Mouse (Mus musculus) yolk sac, embryonic 10.5 days (tissue): ENCODE measurements around the gene Mief1.

ENCODE experiments used
- DNase-seq: peaks from one replicate; pipeline ENCODE4 v3.0.0-alpha.2; 2017; ENCODE audit warnings: low spot score

The Mief1 gene

DNA sequence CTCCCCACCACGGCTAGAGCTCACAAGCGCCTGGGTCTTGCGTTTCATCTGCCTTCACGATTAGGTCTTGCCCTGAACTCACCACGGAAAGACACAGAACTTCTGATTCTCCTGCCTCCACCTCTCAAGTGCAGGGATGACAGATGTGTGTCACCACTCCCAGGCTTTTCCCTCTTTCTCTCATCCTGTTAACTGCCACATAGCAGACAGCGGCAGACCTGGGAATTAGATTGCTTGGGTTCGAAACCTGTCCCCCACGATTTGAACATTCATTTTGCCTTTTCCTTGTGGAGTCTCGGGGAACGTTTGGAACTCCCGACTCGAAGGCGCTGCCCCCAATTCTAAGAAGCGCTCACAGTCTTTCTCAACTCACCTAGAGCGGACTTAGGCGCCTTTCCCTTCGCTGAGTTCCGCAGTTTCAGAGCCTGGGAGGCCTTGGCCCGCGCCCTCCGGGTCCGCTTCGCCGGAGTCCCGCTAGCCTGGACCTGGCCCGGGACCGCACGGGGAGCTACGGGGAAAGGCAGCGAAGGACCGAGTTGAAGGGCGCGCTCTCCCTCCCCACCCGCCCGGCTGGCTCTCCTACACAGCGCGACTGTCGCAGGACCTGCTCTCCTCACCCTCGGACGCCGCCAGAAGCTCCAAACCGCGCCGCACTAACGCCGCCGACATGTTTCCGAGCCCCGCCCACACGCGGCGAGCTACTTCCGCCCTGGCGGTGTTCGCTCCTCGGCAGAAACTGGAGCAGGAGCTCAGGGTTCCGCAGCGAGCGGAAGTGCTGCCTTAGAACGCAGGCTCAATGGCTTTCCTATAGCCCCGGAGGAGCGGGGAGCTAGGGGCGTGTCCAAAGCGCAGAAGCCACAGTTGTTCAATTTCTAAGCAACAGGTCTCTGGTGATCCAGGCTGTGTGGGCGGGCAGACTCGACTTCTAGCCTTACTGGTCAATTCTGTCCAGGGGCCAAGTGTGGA, 30.1 kb downstream of the Mief1 start, which contains the start of gene Rps19bp1:
Gene Rps19bp1 (minus strand): TSS at position 706 of the 966 bp plus-strand sequence.
- DNase-seq, result peak; percentile 93

DNA sequence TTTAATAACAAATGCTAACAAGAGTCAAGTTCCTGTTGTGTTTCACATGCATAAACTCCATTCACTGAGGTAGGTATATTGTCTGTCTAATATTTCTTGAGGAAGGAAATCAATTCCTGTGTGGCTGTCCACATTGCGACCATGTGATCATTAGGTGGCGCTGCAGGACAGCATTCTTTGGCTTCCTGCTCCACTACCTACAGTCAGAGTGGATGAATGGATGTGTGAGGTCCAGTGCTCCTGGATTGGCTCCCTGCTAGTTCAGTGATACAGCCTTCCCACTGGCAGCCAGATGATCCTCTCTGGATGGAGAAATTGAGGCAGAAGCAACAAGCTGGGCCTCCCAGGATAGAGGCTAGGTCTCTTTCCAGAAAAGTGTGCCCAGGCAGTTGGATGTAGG, 32.5 kb downstream of the Mief1 start:
- peak; percentile 55 for DNase-seq

DNA sequence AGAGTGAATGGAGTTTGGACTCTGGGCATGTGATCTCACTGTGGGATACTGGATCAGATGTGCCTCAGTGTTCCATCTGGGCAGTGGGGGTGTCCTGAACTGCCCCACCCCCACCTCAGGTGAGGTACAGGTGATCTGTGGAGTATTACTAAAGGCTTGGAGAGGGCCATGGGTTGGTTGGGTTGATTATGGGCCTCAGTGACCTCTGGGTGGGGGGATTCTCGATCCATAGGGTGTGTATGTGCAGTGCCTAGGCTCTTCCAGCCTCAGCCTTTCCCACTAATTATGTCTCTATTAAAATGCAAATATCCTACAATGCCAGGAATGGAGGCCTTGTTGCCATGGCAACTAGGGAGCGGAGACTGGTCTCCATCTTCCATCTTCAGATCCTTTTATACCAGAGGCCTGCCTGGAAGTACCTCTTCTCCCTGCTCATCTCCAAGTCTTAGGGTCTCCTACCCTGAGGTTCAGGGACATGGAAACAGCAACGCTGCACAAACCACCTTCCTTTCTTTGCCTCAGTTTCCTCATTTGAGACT, 38.1 kb downstream of the Mief1 start:
- DNase-seq, result no peak

DNA sequence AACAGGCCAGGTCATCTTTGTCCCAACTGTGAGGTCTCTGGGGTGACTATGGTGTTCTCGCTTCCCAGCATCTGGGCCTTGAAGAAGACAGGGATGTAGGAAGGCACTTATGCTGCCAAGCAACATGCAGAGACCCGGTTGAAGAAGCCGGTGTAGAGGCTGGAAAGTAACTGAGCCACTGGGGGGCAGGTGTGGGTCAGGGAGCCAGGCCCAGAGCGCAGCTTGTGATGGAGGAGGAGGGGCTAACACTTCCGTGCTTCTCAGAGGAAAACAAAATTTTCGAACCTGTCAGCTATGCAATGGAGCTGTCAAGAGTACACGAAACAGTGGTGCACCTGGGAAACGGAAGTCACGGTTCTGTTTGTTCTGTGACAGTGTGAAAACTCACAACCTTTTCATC, 43.3 kb downstream of the Mief1 start:
- DNase-seq, result no peak

DNA sequence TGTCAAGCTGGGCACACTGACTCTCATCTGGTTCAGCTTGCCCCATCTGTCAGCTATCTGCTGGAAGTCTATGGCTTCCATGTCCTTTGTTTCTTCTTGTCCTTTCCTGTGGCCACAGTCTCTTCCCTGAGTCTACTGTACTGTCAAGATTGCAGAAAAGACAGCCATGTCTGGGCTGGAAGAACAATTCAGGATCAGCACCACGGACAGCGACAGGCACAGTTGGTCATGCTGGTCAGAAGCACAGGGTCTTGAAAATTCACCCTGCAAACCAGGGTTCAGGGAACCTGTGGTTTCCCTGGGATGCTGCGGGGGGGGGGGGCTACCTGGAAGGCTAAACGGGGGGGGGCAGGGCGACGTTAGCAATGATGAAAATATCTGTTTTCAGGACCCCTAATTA, 43.8 kb downstream of the Mief1 start:
- peak; percentile 44 for DNase-seq

DNA sequence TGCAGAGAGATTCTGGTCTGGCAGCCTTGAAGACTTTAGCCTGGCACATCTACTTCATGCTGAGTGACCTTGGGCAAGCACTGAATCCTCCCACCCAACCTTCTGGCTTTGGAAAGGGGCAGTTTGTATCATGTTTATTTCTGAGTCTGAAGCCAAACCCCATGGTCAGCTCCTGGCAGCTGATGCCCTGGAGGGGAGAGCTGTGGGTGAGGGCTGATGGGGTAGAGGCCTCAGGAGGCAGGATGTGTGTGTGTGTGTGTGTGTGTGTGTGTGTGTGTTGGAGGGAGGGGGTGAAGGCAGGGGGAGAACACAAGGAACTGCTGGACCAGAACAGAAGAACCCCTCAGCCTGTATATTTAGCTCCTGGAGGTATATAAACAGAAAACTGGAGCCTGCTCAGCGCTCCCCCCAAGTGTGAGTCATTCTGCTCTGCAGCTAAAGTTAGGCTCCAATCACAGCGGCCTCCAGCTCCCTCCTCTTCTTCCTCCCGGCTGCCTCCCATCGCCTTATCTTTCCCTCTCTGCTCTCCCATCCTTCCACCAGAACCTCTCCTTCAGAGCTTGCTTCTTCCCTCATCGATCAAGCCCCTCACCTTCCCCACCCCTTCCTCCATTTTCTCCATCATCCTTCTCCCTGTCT, 44.4 kb downstream of the Mief1 start:
- no peak for DNase-seq

DNA sequence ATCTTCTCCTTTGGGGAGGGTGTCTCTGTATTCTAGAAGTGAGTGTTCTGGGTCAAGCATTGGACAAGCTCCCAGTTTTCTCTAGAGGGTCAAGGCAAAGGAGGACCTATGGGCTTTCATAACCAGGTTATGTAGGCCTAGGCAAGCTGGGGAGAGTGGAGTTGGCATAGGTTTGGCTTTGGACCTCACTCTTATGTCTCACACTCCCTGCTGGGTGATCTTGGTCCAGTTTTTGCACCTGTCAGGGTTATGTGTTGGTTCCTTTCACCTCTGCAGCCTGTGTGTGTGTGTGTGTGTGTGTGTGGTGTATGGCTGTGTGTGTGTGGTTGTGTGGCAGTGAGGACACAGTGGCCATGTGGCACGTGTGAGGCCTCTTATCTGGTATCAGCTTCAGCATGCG, 45.2 kb downstream of the Mief1 start:
- no peak for DNase-seq

DNA sequence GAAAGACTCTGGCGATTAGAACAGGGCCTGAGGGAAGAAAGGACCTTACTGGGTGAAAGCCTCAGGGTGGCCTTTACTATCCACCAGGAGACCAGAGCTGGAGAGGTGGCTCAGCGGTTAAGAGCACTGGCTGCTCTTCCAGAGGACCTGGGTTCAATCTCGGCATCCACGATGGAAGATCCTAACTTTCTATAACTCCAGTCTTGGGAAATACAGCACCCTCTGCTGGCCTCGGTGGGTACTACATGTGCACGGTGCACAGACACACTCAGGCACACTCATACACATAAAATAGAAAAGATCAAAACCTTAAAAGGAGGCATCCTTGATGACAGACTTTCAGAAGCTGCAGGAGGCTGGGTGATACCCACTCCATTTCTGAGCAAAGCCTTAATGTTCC, 46.8 kb downstream of the Mief1 start:
- no peak for DNase-seq

DNA sequence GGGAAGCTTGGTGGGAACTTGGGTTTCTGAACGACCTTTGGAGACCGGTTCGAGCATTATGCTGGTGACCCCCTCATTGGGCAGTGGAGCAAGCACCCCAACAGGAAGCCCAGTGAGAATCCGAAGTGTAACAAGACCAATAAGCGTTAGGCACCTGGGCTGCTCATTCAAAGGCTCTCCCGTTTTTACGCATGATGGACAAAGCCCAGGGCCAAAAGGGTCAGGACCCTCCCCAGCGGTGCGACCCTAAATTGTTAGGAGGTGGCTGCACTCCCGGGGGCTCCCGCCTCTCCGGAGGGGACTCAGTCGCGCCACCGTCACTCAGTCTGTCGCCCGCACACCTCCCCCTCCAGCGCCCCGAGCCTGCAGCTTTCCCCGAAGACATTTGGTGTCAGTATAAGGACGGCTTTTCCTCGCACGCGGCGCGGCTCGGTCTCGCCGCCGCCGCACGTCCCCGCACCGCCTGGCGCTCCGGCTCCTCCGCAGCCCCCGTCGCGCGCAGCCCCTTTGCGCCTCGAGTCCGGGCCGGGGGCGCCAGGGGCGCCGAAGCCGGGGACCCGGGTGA, 53.1 kb downstream of the Mief1 start, which contains the start of gene Cacna1i:
Gene Cacna1i (plus strand): TSS at position 388 of the 565 bp plus-strand sequence.
- DNase-seq, result no peak

DNA sequence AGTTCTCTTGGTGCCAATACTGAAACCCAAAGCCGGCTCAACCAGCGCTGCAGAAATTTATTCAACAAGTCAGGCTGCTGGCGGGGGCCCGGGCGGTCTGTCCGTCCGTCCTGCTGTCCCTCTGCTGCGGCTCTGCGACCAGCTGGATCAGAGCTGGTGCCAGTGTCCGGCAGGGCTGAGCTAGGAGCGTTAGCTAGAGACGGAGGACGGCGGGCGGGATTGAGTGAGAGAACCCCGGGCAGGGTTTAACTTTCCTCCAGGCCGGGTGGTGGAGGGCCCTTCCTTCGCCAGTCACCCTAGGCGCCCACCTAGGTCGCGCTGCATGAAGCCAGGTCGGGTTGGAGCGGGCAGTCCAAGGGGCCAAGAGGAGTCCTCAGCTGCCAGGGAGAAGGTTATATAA, 54.2 kb downstream of the Mief1 start:
- no peak for DNase-seq

DNA sequence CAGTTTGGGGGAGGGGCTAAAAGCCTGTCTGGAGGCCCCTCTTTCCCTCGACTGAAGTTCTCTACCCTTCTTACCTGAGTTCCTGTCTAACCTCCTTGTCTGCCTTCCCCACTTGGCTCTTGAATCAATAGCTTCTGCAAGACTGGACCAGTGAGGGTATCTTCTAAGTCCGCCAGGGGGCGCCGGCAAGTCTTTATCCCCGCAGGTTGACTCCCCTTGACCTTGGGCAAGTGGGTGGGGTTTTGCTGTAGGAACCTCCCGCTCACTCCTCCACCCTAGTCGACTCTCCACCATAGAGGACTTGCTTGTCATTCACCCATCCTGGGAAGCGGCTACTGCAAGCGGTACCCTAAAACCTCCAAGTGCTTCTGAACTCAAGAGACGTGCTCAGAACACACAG, 55.6 kb downstream of the Mief1 start:
- DNase-seq, result peak; percentile 60

DNA sequence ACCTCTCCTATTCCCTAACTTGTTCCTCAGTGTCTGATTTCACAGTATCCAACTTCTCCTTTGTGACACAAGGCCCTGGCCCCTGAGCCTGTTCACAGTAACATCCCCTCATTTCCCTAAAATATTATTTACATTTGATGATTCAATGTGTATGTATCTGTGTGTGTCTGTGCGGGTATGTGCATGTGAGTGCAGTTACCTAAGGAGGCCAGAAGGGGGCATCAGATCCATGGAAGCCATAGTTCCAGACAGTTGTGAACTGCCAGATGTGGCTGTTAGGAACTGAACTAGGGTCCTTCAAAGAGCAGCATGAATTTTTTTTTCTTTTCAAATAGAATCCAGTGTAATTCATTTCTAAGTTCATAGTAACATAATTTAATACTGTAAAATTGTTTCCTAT, 63.3 kb downstream of the Mief1 start:
- DNase-seq, result no peak
